Mouse (Mus musculus): ENCODE results near the gene Kdm8.

- TF ChIP-seq CTCF (IDR thresholded peaks at IDR 0.05; ENCODE audit: extremely low read depth, insufficient read depth, low read length) (no peak), POLR2A (IDR thresholded peaks at IDR 0.05; ENCODE audit: extremely low read depth, insufficient read depth, low read length) (no peak)
Observed at GRCm38 (mm10) chr7:125499927-125500868, 55.7 kb downstream of the Kdm8 start.

All from cortical plate, adult 2 months (tissue).